Mouse (Mus musculus) heart, embryonic 13.5 days (tissue): Measurements from ENCODE around the gene Krt13. TPM values are rescaled to one million over a fixed set of nuclear protein-coding genes. Genes with fewer than 3 reads are reported as not detected.

Source experiments
- ATAC-seq: fragments of 200-750 bp; cut with Nextera tagmentation; 2 replicates; pipeline ENCODE4 v1.8.0; 2017; ENCODE audit warnings: moderate TSS enrichment; ENCODE audit not compliant: insufficient number of reproducible peaks, low FRiP score, low TSS enrichment; ENCODE audit errors: extremely low read depth
- H3K27ac ChIP-seq: fragments of 300-500 bp; sonication (generic); replicated peaks from 2 replicates; pipeline ENCODE4 v1.5.1; 2015; ENCODE audit warnings: moderate library complexity, mild to moderate bottlenecking, inconsistent platforms
- H3K27me3 ChIP-seq: fragments of 300-500 bp; sonication (generic); replicated peaks from 2 replicates; pipeline ENCODE4 v1.6.1; 2015; ENCODE audit warnings: mild to moderate bottlenecking, inconsistent platforms
- H3K36me3 ChIP-seq: fragments of 300-500 bp; sonication (generic); 2 replicates; pipeline ENCODE4 v1.6.1; 2015; ENCODE audit warnings: mild to moderate bottlenecking, inconsistent platforms
- H3K4me1 ChIP-seq: fragments of 300-500 bp; sonication (generic); 2 replicates; pipeline ENCODE4 v1.6.1; 2015; ENCODE audit warnings: inconsistent platforms
- H3K4me2 ChIP-seq: fragments of 300-500 bp; sonication (generic); 2 replicates; pipeline ENCODE4 v1.6.1; 2015; ENCODE audit warnings: inconsistent platforms, mild to moderate bottlenecking, moderate library complexity
- H3K4me3 ChIP-seq: fragments of 300-500 bp; sonication (generic); 2 replicates; pipeline ENCODE4 v1.5.1; 2015; ENCODE audit warnings: moderate library complexity, mild to moderate bottlenecking, inconsistent platforms
- H3K9ac ChIP-seq: fragments of 300-500 bp; sonication (generic); 2 replicates; pipeline ENCODE4 v1.6.1; 2015; ENCODE audit warnings: inconsistent platforms, mild to moderate bottlenecking, moderate library complexity
- H3K9me3 ChIP-seq: fragments of 300-500 bp; sonication (generic); 2 replicates; pipeline ENCODE4 v1.6.1; 2016; ENCODE audit warnings: inconsistent platforms
- WGBS: fragments of 180-500 bp; shearing (Covaris S2); methylation state at CpG from one replicate; pipeline ENCODE4 v1.1.7; 2015; ENCODE audit warnings: mixed read lengths; 5-methylcytosine and 5-hydroxymethylcytosine counted together
- polyA plus RNA-seq: library from polyadenylated mRNA; unstranded; fragments of >200 nt; fragmentation: Nextera tagmentation; extraction: Ambion mirVana; gene quantifications from 2 replicates; pipeline ENCODE4 v1.2.1, GENCODE M21; 2015

Gene Krt13
- not detected in 2 replicates for polyA plus RNA-seq

- H3K9ac ChIP-seq = no peak within 1 kb of the TSS
- no peak for ATAC-seq
- WGBS = 71% methylated on average over 3 of the region's 3 CpGs
Observed at GRCm38 (mm10) chr11:100121466-100121865, at the start of gene Krt13. Krt13 (minus strand) TSS chr11:100121566.

GRCm38 (mm10) chr11:100168765-100169762 lies 47.7 kb upstream of the Krt13 start:
- 28% methylated on average over 14 of the region's 14 CpGs for WGBS
- H3K27me3 ChIP-seq = peaks cover 4% of the 10 kb centered on the region; the same call in 1 of the 2 replicates
- ATAC-seq = no peak
- H3K4me3 ChIP-seq = no peak overlapping the region
- peak overlapping the region; percentile 41 for H3K4me2 ChIP-seq
- peaks cover 33% of the 10 kb centered on the region for H3K4me1 ChIP-seq
- H3K27ac ChIP-seq = no peak overlapping the region
- H3K9ac ChIP-seq = no peak overlapping the region
- H3K9me3 ChIP-seq = no peaks in the 10 kb centered on the region
- H3K36me3 ChIP-seq = no peaks in the 10 kb centered on the region

More at GRCm38 (mm10) chr11:100121466-100121865, at the start of gene Krt13:
- H3K4me2 ChIP-seq = no peak within 1 kb of the TSS
- H3K9me3 ChIP-seq = no peaks in the 10 kb centered on the region
- no peak within 1 kb of the TSS for H3K4me3 ChIP-seq
- peaks cover 19% of the 10 kb centered on the region for H3K4me1 ChIP-seq
- H3K27me3 ChIP-seq = no peaks in the 10 kb centered on the region
- no peaks in the 10 kb centered on the region for H3K36me3 ChIP-seq
- no peak within 1 kb of the TSS for H3K27ac ChIP-seq

GRCm38 (mm10) chr11:100168071-100168470 lies 46.7 kb upstream of the Krt13 start:
- Histone ChIP-seq H3K9ac (no peak overlapping the region), H3K4me3 (no peak overlapping the region), H3K27ac (no peak overlapping the region; the same call in 1 of the 2 replicates), H3K9me3 (no peaks in the 10 kb centered on the region), H3K4me2 (no peak overlapping the region), H3K4me1 (peaks cover 34% of the 10 kb centered on the region), H3K36me3 (no peaks in the 10 kb centered on the region), H3K27me3 (peaks cover 4% of the 10 kb centered on the region; the same call in 1 of the 2 replicates)
- 52% methylated on average over 8 of the region's 8 CpGs for WGBS
- ATAC-seq = no peak; the same call in 1 of the 2 replicates

GRCm38 (mm10) chr11:100164392-100164791 lies 43.0 kb upstream of the Krt13 start:
- H3K36me3 ChIP-seq = no peaks in the 10 kb centered on the region
- no peaks in the 10 kb centered on the region for H3K9me3 ChIP-seq
- peaks cover 39% of the 10 kb centered on the region for H3K4me1 ChIP-seq
- H3K4me2 ChIP-seq = no peak overlapping the region
- no peak overlapping the region for H3K27ac ChIP-seq
- WGBS = 57% methylated on average over 7 of the region's 7 CpGs
- no peak overlapping the region for H3K4me3 ChIP-seq
- no peaks in the 10 kb centered on the region for H3K27me3 ChIP-seq
- H3K9ac ChIP-seq = no peak overlapping the region
- no peak for ATAC-seq

GRCm38 (mm10) chr11:100157908-100158477 lies 36.6 kb upstream of the Krt13 start:
- no peaks in the 10 kb centered on the region for H3K9me3 ChIP-seq
- H3K36me3 ChIP-seq = no peaks in the 10 kb centered on the region
- H3K27ac ChIP-seq = no peak overlapping the region
- H3K27me3 ChIP-seq = no peaks in the 10 kb centered on the region
- ATAC-seq = no peak
- 62% methylated on average over 6 of the region's 6 CpGs for WGBS
- no peak overlapping the region for H3K4me2 ChIP-seq
- peaks cover 22% of the 10 kb centered on the region for H3K4me1 ChIP-seq
- no peak overlapping the region for H3K4me3 ChIP-seq
- H3K9ac ChIP-seq = no peak overlapping the region

- no peaks in the 10 kb centered on the region for H3K9me3 ChIP-seq
Observed at GRCm38 (mm10) chr11:100157331-100157730, 36.0 kb upstream of the Krt13 start.

GRCm38 (mm10) chr11:100155497-100156255 lies 34.3 kb upstream of the Krt13 start:
- H3K9me3 ChIP-seq = no peaks in the 10 kb centered on the region
- H3K4me1 ChIP-seq = peaks cover 17% of the 10 kb centered on the region
- H3K27me3 ChIP-seq = no peaks in the 10 kb centered on the region
- 43% methylated on average over 8 of the region's 8 CpGs for WGBS
- ATAC-seq = no peak
- no peak overlapping the region for H3K4me2 ChIP-seq
- H3K36me3 ChIP-seq = no peaks in the 10 kb centered on the region
- no peak overlapping the region for H3K9ac ChIP-seq
- 0 out of 2 replicates have a peak overlapping the region, but pooled peaks have one; percentile 12 for H3K27ac ChIP-seq
- H3K4me3 ChIP-seq = no peak overlapping the region

More at GRCm38 (mm10) chr11:100157331-100157730, 36.0 kb upstream of the Krt13 start:
- ATAC-seq = no peak
- no peak overlapping the region for H3K4me2 ChIP-seq
- 70% methylated on average over 3 of the region's 3 CpGs for WGBS
- no peaks in the 10 kb centered on the region for H3K36me3 ChIP-seq
- peaks cover 22% of the 10 kb centered on the region for H3K4me1 ChIP-seq
- H3K27ac ChIP-seq = no peak overlapping the region
- H3K4me3 ChIP-seq = no peak overlapping the region
- no peak overlapping the region for H3K9ac ChIP-seq
- no peaks in the 10 kb centered on the region for H3K27me3 ChIP-seq

- peak within 1 kb of the TSS; percentile 3; the same call in 1 of the 2 replicates for H3K9ac ChIP-seq
- H3K4me2 ChIP-seq = no peak within 1 kb of the TSS
- H3K4me1 ChIP-seq = peaks cover 47% of the 10 kb centered on the region
- no peak for ATAC-seq
- H3K27me3 ChIP-seq = peaks cover 28% of the 10 kb centered on the region
- no peak within 1 kb of the TSS for H3K27ac ChIP-seq
- WGBS = 43% methylated on average over 9 of the region's 9 CpGs
- no peaks in the 10 kb centered on the region for H3K36me3 ChIP-seq
- H3K9me3 ChIP-seq = no peaks in the 10 kb centered on the region
- no peak within 1 kb of the TSS for H3K4me3 ChIP-seq
Observed at GRCm38 (mm10) chr11:100148615-100149330, 27.4 kb upstream of the Krt13 start, which contains the start of gene Krt19. Krt19 (minus strand) TSS chr11:100148665.

GRCm38 (mm10) chr11:100147566-100148353 lies 26.4 kb upstream of the Krt13 start:
- Histone ChIP-seq H3K36me3 (no peaks in the 10 kb centered on the region), H3K4me3 (no peak overlapping the region), H3K27me3 (peaks cover 30% of the 10 kb centered on the region), H3K4me2 (no peak overlapping the region), H3K4me1 (peaks cover 40% of the 10 kb centered on the region), H3K9ac (peak overlapping the region; percentile 3; the same call in 1 of the 2 replicates), H3K9me3 (no peaks in the 10 kb centered on the region), H3K27ac (no peak overlapping the region)
- WGBS = 31% methylated on average over 5 of the region's 5 CpGs
- no peak for ATAC-seq
